Mouse (Mus musculus) cortical plate, adult 2 months (tissue): ENCODE measurements around the gene Pnpo. TPM values are rescaled to one million over a fixed set of nuclear protein-coding genes. Genes with fewer than 3 reads are reported as not detected.

Source experiments
- H3K27ac ChIP-seq: fragments of 200-500 bp; 2 replicates; pipeline ENCODE4 v1.5.1; 2012; ENCODE audit warnings: low read length, control low read depth, inconsistent platforms; ENCODE audit not compliant: insufficient read depth
- H3K4me1 ChIP-seq: fragments of 200-500 bp; 2 replicates; pipeline ENCODE4 v1.6.1; 2011; ENCODE audit warnings: low read length; ENCODE audit not compliant: control insufficient read depth, insufficient read depth
- H3K4me3 ChIP-seq: fragments of 200-500 bp; 2 replicates; pipeline ENCODE4 v1.5.1; 2011; ENCODE audit warnings: mild to moderate bottlenecking, low read length, control low read depth; ENCODE audit not compliant: insufficient read depth
- CTCF ChIP-seq: fragments of 200-500 bp; IDR thresholded peaks from 2 replicates; pipeline ENCODE4 v1.5.1; 2011; ENCODE audit warnings: mild to moderate bottlenecking, control low read depth, low read length; ENCODE audit not compliant: insufficient read depth; ENCODE audit errors: extremely low read depth
- POLR2A ChIP-seq: fragments of 200-500 bp; IDR thresholded peaks from 2 replicates; pipeline ENCODE4 v1.6.1; 2011; ENCODE audit warnings: mild to moderate bottlenecking, low read length, control low read depth; ENCODE audit not compliant: insufficient read depth; ENCODE audit errors: extremely low read depth
- polyA plus RNA-seq: library from polyadenylated mRNA; depleted of rRNA; stranded (reverse); fragments of >200 nt; gene quantifications from 2 replicates; pipeline ENCODE4 v1.2.3, GENCODE M21; 2012

Gene Pnpo
- polyA plus RNA-seq, 1 experiment: 41.4 TPM

GRCm38 (mm10) chr11:96980021-96980420 is 36.2 kb upstream of the Pnpo start:
- no peak overlapping the region for H3K4me3 ChIP-seq
- H3K4me1 ChIP-seq: peaks cover 5% of the 10 kb centered on the region
- TF ChIP-seq POLR2A (no peak), CTCF (no peak)
- H3K27ac ChIP-seq: no peak overlapping the region

DNA sequence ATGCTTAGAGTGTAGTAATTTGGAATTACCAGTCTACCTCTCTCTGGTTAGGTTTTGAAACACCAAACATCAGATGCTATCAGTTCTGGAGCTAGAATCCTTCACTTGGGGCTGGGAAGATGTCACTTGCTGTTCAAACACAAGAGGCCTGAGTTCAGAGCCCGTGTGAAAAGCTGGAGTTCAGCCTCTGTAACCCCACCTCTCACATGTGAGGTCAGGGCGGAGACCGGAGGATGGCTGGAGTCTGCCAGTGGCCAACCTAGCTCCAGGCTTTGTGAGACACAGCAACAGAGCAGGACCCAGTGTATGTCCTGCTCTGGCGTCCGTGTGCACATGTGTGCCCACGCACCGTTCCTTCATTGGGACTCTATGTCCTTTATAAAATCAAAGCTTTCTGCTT is 35.5 kb upstream of the Pnpo start:
- Histone ChIP-seq H3K27ac (no peak overlapping the region), H3K4me1 (peaks cover 5% of the 10 kb centered on the region), H3K4me3 (no peak overlapping the region)
- no peak for TF ChIP-seq CTCF
- TF ChIP-seq POLR2A: no peak

- Histone ChIP-seq H3K4me3 (peak overlapping the region; percentile 57), H3K4me1 (peaks cover 5% of the 10 kb centered on the region), H3K27ac (peak overlapping the region; percentile 11; the same call in 1 of the 2 replicates)
- no peak for TF ChIP-seq CTCF
- no peak for TF ChIP-seq POLR2A
Observed at GRCm38 (mm10) chr11:96978401-96979246, 34.8 kb upstream of the Pnpo start.

- peak overlapping the region; percentile 92 for H3K4me3 ChIP-seq
- TF ChIP-seq CTCF (no peak), POLR2A (peak; percentile 93)
- H3K27ac ChIP-seq: peak overlapping the region; percentile 100
- peaks cover 5% of the 10 kb centered on the region for H3K4me1 ChIP-seq
Observed at GRCm38 (mm10) chr11:96977606-96978400, 34.0 kb upstream of the Pnpo start.

GRCm38 (mm10) chr11:96976911-96977591 is 33.3 kb upstream of the Pnpo start:
- peaks cover 6% of the 10 kb centered on the region for H3K4me1 ChIP-seq
- no peak for TF ChIP-seq CTCF
- TF ChIP-seq POLR2A: 0 out of 2 replicates have a peak, but pooled peaks have one; percentile 18
- peak overlapping the region; percentile 100 for H3K27ac ChIP-seq

GRCm38 (mm10) chr11:96976379-96976687 is 32.5 kb upstream of the Pnpo start:
- peak overlapping the region; percentile 92; the same call in 1 of the 2 replicates for H3K4me3 ChIP-seq
- peaks cover 8% of the 10 kb centered on the region for H3K4me1 ChIP-seq
- peak overlapping the region; percentile 100 for H3K27ac ChIP-seq
- no peak for TF ChIP-seq CTCF
- no peak for TF ChIP-seq POLR2A

More at GRCm38 (mm10) chr11:96976911-96977591, 33.3 kb upstream of the Pnpo start:
- peak overlapping the region; percentile 92 for H3K4me3 ChIP-seq

DNA sequence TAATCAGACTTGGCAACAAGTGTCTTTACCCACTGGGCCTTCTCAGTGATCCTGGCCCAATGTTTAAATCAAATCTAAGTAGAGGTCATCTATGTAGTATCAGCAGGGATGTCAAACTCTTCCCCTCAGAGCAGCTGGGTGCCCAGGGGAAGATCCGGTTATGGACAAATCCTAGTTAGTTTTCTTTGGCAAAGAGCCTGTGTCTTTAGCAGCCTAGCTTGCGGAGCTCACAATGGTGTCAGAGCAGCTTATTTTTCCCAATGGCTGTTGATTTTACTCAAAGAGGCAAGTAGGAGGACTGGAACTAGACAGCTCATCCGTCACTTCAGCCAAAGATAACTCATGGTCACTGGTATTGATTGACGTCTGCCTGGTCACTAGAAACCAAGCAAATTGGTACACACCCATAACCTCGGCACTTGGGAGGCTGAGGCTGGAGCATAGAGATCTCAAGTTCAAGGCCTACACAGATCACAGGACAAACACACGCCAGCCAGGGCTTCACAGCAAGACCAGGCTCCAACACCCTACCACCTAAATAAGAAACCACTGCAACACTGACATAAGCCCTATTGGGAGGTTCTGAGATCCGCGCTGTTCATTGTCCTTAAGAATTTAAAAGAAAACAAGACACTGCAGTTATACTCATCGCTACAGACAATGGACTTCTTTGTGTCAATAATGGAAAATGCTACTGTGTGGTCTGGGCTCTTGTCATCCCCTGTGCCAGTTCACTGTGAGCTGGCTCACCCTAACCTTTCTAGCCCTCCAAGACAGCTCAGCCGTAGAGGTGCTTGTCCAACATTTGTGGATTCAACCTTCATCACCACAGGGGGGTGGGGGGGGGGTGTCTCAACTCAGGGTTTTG is 32.0 kb upstream of the Pnpo start:
- H3K27ac ChIP-seq: peak overlapping the region; percentile 100
- TF ChIP-seq POLR2A (no peak), CTCF (no peak)
- H3K4me1 ChIP-seq: peaks cover 8% of the 10 kb centered on the region
- H3K4me3 ChIP-seq: peak overlapping the region; percentile 92; the same call in 1 of the 2 replicates

DNA sequence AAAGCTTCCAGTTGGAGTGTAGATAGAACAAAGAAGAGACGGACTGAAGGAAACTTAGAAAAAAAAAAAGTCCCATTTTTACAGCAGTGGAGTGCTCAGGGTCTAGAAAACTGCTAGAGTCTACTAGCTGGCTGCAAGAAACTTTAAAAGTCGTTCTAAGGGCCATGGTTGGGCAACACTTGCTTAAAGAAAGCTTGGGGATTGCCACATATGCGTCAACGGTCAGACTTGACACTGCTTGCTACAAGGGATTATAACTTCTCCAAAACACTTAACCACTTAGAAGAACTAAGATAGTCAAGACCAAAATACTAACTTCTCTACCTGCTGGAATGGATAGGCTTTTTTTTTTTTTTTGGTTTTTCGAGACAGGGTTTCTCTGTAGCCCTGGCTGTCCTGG is 31.0 kb upstream of the Pnpo start:
- H3K27ac ChIP-seq: no peak overlapping the region
- TF ChIP-seq POLR2A (no peak), CTCF (no peak)
- no peak overlapping the region for H3K4me3 ChIP-seq
- H3K4me1 ChIP-seq: peaks cover 10% of the 10 kb centered on the region

- TF ChIP-seq POLR2A (no peak), CTCF (no peak)
- Histone ChIP-seq H3K4me3 (no peak overlapping the region), H3K27ac (peak overlapping the region; percentile 24; the same call in 1 of the 2 replicates), H3K4me1 (peaks cover 13% of the 10 kb centered on the region)
Observed at GRCm38 (mm10) chr11:96973426-96973964, 29.7 kb upstream of the Pnpo start.
